Mouse (Mus musculus) CH12.LX (cell line): ENCODE results near the gene Rxfp3. TPM values are rescaled to one million over a fixed set of nuclear protein-coding genes. Genes with fewer than 3 reads are reported as not detected.

Experiments
- DNase-seq: peaks from one replicate; pipeline ENCODE4 v3.0.0-alpha.2; 2013; ENCODE audit errors: extremely low read depth
- H3K27ac ChIP-seq: 2 replicates; pipeline ENCODE4 v1.5.1; 2012; ENCODE audit warnings: low read depth, mild to moderate bottlenecking, control low read depth, moderate library complexity; ENCODE audit not compliant: insufficient read depth
- H3K27me3 ChIP-seq: replicated peaks from 2 replicates; pipeline ENCODE3; 2012; ENCODE audit warnings: inconsistent platforms
- H3K36me3 ChIP-seq, 2 experiments: replicated peaks in 1 of 2; 2 replicates each; pipeline versions ENCODE3 to v1.6.1; 2012; ENCODE audit warnings: inconsistent platforms in 1 of 2, low read length in 1 of 2, mild to moderate bottlenecking in 1 of 2, mixed read lengths in 1 of 2, moderate library complexity in 1 of 2; ENCODE audit not compliant: control insufficient read depth in 1 of 2, insufficient read depth in 1 of 2
- H3K4me1 ChIP-seq, 2 experiments: 2 replicates each; pipeline ENCODE4 v1.6.1; 2012; ENCODE audit warnings: inconsistent platforms in 1 of 2, moderate library complexity in 1 of 2; ENCODE audit not compliant: insufficient read depth in 2 of 2, control insufficient read depth in 1 of 2
- H3K4me2 ChIP-seq: 2 replicates; pipeline ENCODE4 v1.6.1; 2012; ENCODE audit warnings: low read depth, mild to moderate bottlenecking, control low read depth; ENCODE audit not compliant: poor library complexity, insufficient read depth, severe bottlenecking
- H3K4me3 ChIP-seq, 3 experiments: fragments of 150-350 bp in 1 of 3; sonication (generic) in 1 of 3; replicated peaks in 1 of 3; 2 replicates each; pipeline versions ENCODE3 to v1.5.1; 2011 to 2012; ENCODE audit warnings: low read depth in 2 of 3, low read length in 2 of 3, mild to moderate bottlenecking in 2 of 3, moderate library complexity in 2 of 3, control low read depth in 1 of 3, improper control_type of control experiment in 1 of 3, inconsistent platforms in 1 of 3, mixed read lengths in 1 of 3; ENCODE audit not compliant: poor library complexity in 1 of 3
- H3K79me2 ChIP-seq: replicated peaks from 2 replicates; pipeline ENCODE4 v1.6.1; 2012; ENCODE audit warnings: mild to moderate bottlenecking, moderate library complexity; ENCODE audit not compliant: control insufficient read depth, poor library complexity, insufficient read depth, severe bottlenecking; ENCODE audit errors: extremely low read depth
- H3K9ac ChIP-seq: 2 replicates; pipeline ENCODE4 v1.6.1; 2012; ENCODE audit warnings: low read depth, mild to moderate bottlenecking, control low read depth, moderate library complexity; ENCODE audit not compliant: insufficient read depth
- H3K9me3 ChIP-seq: replicated peaks from 2 replicates; pipeline ENCODE3; 2012; ENCODE audit warnings: low read length, inconsistent platforms, mixed read lengths
- BHLHE40 ChIP-seq: IDR thresholded peaks from 2 replicates; pipeline ENCODE4 v1.6.1; 2011; ENCODE audit warnings: mild to moderate bottlenecking, low read depth, low read length, improper control_type of control experiment
- CTCF ChIP-seq, 2 experiments: IDR thresholded peaks in 1 of 2; conservative IDR thresholded peaks in 1 of 2; 2 replicates each; pipeline ENCODE4 v1.5.1; 2011 to 2012; ENCODE audit warnings: low read depth in 2 of 2, low read length in 2 of 2, improper control_type of control experiment in 1 of 2, inconsistent platforms in 1 of 2, mild to moderate bottlenecking in 1 of 2, moderate library complexity in 1 of 2
- GABPA ChIP-seq: IDR thresholded peaks from 2 replicates; pipeline ENCODE4 v1.6.1; 2012; ENCODE audit warnings: low read depth, low read length, improper control_type of control experiment, inconsistent platforms; ENCODE audit not compliant: insufficient replicate concordance
- HCFC1 ChIP-seq: IDR thresholded peaks from 2 replicates; pipeline ENCODE4 v1.6.1; 2012; ENCODE audit warnings: low read depth, mild to moderate bottlenecking, inconsistent platforms, low read length, improper control_type of control experiment
- IRF4 ChIP-seq: IDR thresholded peaks from 2 replicates; pipeline ENCODE4 v1.6.1; 2014; ENCODE audit warnings: low read depth, mild to moderate bottlenecking, inconsistent platforms, low read length, improper control_type of control experiment
- KAT2A ChIP-seq: IDR thresholded peaks from 2 replicates; pipeline ENCODE4 v1.6.1; 2012; ENCODE audit warnings: low read length, improper control_type of control experiment, inconsistent platforms; ENCODE audit not compliant: insufficient replicate concordance
- MAX ChIP-seq: IDR thresholded peaks from 2 replicates; pipeline ENCODE4 v1.6.1; 2011; ENCODE audit warnings: low read length, improper control_type of control experiment
- MXI1 ChIP-seq: IDR thresholded peaks from 2 replicates; pipeline ENCODE4 v1.6.1; 2011; ENCODE audit warnings: mild to moderate bottlenecking, low read depth, low read length, improper control_type of control experiment
- MYC ChIP-seq: IDR thresholded peaks from 2 replicates; pipeline ENCODE4 v1.6.1; 2011; ENCODE audit warnings: low read depth, mild to moderate bottlenecking, improper control_type of control experiment, low read length
- NELFE ChIP-seq: IDR thresholded peaks from 2 replicates; pipeline ENCODE4 v1.6.1; 2011; ENCODE audit warnings: low read depth, low read length, improper control_type of control experiment
- NRF1 ChIP-seq: IDR thresholded peaks from 2 replicates; pipeline ENCODE4 v1.6.1; 2014; ENCODE audit warnings: low read depth, mild to moderate bottlenecking, inconsistent platforms, low read length, improper control_type of control experiment, moderate library complexity
- POLR2AphosphoS2 ChIP-seq: IDR thresholded peaks from 2 replicates; pipeline ENCODE4 v1.6.1; 2011; ENCODE audit warnings: low read depth, low read length, improper control_type of control experiment
- RAD21 ChIP-seq: IDR thresholded peaks from 2 replicates; pipeline ENCODE4 v1.6.1; 2011; ENCODE audit warnings: low read depth, mild to moderate bottlenecking, low read length, improper control_type of control experiment, moderate library complexity
- RCOR1 ChIP-seq: conservative IDR thresholded peaks from 2 replicates; pipeline ENCODE4 v1.6.1; 2012; ENCODE audit warnings: low read depth, mild to moderate bottlenecking, inconsistent platforms, low read length, improper control_type of control experiment
- SMC3 ChIP-seq: IDR thresholded peaks from 2 replicates; pipeline ENCODE4 v1.6.1; 2011; ENCODE audit warnings: low read depth, low read length, improper control_type of control experiment
- TBP ChIP-seq: conservative IDR thresholded peaks from 2 replicates; pipeline ENCODE4 v1.6.1; 2011; ENCODE audit warnings: low read depth, low read length, improper control_type of control experiment
- TCF12 ChIP-seq: IDR thresholded peaks from 2 replicates; pipeline ENCODE4 v1.6.1; 2014; ENCODE audit warnings: low read depth, mild to moderate bottlenecking, inconsistent platforms, low read length, improper control_type of control experiment
- UBTF ChIP-seq: IDR thresholded peaks from 2 replicates; pipeline ENCODE4 v1.6.1; 2012; ENCODE audit warnings: low read depth, mild to moderate bottlenecking, inconsistent platforms, low read length, improper control_type of control experiment, moderate library complexity
- USF1 ChIP-seq: IDR thresholded peaks from 2 replicates; pipeline ENCODE4 v1.6.1; 2014; ENCODE audit warnings: low read depth, mild to moderate bottlenecking, inconsistent platforms, low read length, improper control_type of control experiment
- USF2 ChIP-seq: conservative IDR thresholded peaks from 2 replicates; pipeline ENCODE4 v1.6.1; 2011; ENCODE audit warnings: low read depth, low read length, improper control_type of control experiment
- ZC3H11A ChIP-seq: IDR thresholded peaks from 2 replicates; pipeline ENCODE4 v1.6.1; 2012; ENCODE audit warnings: low read depth, mild to moderate bottlenecking, inconsistent platforms, low read length, improper control_type of control experiment
- ZKSCAN1 ChIP-seq: IDR thresholded peaks from 2 replicates; pipeline ENCODE4 v1.6.1; 2012; ENCODE audit warnings: low read depth, inconsistent platforms, low read length, improper control_type of control experiment, borderline replicate concordance
- ZMIZ1 ChIP-seq: IDR thresholded peaks from 2 replicates; pipeline ENCODE4 v1.6.1; 2012; ENCODE audit warnings: low read depth, mild to moderate bottlenecking, inconsistent platforms, low read length, improper control_type of control experiment
- ZNF384 ChIP-seq: IDR thresholded peaks from 2 replicates; pipeline ENCODE4 v1.6.1; 2012; ENCODE audit warnings: low read depth, low read length, improper control_type of control experiment, inconsistent platforms
- dilution Hi-C: fragments of 300-500 bp; cut with MboI; formaldehyde crosslinking; loops from 2 replicates; pipeline ENCODE4 v1.14.3; 2020; ENCODE audit warnings: low sequenced_read_pairs; ENCODE audit not compliant: extremely low pct_unique_long_range_greater_than_20kb, extremely low pct_ligation_motif_present
- in situ Hi-C: fragments of 300-500 bp; cut with MboI; formaldehyde crosslinking; loops from 3 replicates; pipeline ENCODE4 v1.14.3; 2019; ENCODE audit warnings: low sequenced_read_pairs, low pct_ligation_motif_present, low pct_unique_long_range_greater_than_20kb, mixed read lengths
- polyA plus RNA-seq: library from polyadenylated mRNA; unstranded; fragments of >175 nt; gene quantifications from 2 replicates; pipeline ENCODE4 v1.2.1, GENCODE M21; 2012; ENCODE audit warnings: low read depth; ENCODE audit not compliant: insufficient read length
- total RNA-seq, 2 experiments: library from RNA; depleted of rRNA; stranded (reverse); fragments of 300-350 nt in 1 of 2; fragments of >200 nt in 1 of 2; gene quantifications; 2 replicates each; pipeline ENCODE4 v1.2.3; 2012 to 2014

Gene Rxfp3
- total and polyA plus RNA-seq, 3 experiments: not detected

- Histone ChIP-seq H3K9ac (no peak overlapping the region), H3K27ac (no peak overlapping the region), H3K4me2 (peak overlapping the region; percentile 45), H3K4me1 (peaks cover 6% of the 10 kb centered on the region in 2 experiments; a peak in 2 of 4 replicates), H3K4me3 (no peak overlapping the region), H3K27me3 (no peaks in the 10 kb centered on the region), H3K36me3 (no peaks in the 10 kb centered on the region), H3K79me2 (no peaks in the 10 kb centered on the region), H3K9me3 (no peaks in the 10 kb centered on the region)
- dilution Hi-C loops: no loop called here
- peak; percentile 42 for DNase-seq
- in situ Hi-C loops: loop anchor here (25.0 kb wide), 1 partner anchor 954 kb away; no protein-coding TSS in a partner anchor
- TF ChIP-seq RAD21: peak; percentile 85
- no peak for TF ChIP-seq ZNF384
- peak; percentile 71 to 82 for TF ChIP-seq CTCF (conservative IDR thresholded peaks at IDR 0.05 in 1 of 2, IDR thresholded peaks at IDR 0.05 in 1 of 2; ENCODE audit: low read depth in 2 of 2, low read length in 2 of 2)
- no peak for TF ChIP-seq USF2
- no peak for TF ChIP-seq TCF12
- peak; percentile 77 for TF ChIP-seq SMC3
- no peak for TF ChIP-seq HCFC1
These were observed 29.0 kb downstream of the Rxfp3 start for GRCm38 (mm10) chr15:11008756-11009155.

GRCm38 (mm10) chr15:11004646-11005045 lies 33.1 kb downstream of the Rxfp3 start:
- H3K27ac ChIP-seq: no peak overlapping the region
- no peaks in the 10 kb centered on the region for H3K36me3 ChIP-seq
- in situ Hi-C loops (loop anchor here (5.0 to 25.0 kb wide), 2 partner anchors 82 to 958 kb away; no protein-coding TSS in a partner anchor), dilution Hi-C loops (no loop called here)
- no peaks in the 10 kb centered on the region for H3K79me2 ChIP-seq
- H3K9me3 ChIP-seq: no peaks in the 10 kb centered on the region
- DNase-seq: no peak
- no peak overlapping the region for H3K4me3 ChIP-seq
- no peak overlapping the region for H3K9ac ChIP-seq
- TF ChIP-seq MYC (no peak), NRF1 (no peak), GABPA (no peak), ZMIZ1 (no peak), NELFE (no peak), TBP (no peak), RAD21 (no peak), USF1 (no peak), KAT2A (no peak), RCOR1 (no peak), MAX (no peak), ZKSCAN1 (no peak), BHLHE40 (no peak), USF2 (no peak), MXI1 (no peak), UBTF (no peak), IRF4 (no peak), POLR2AphosphoS2 (no peak), ZC3H11A (no peak)
- TF ChIP-seq, all 38 proteins: peak for 0
- Histone ChIP-seq H3K4me2 (no peak overlapping the region), H3K4me1 (peaks cover 0 to 6% of the 10 kb centered on the region in 2 experiments; a peak in 1 of 4 replicates), H3K27me3 (no peaks in the 10 kb centered on the region)
